Mouse (Mus musculus) embryonic facial prominence, embryonic 11.5 days (tissue): Measurements from ENCODE around the gene Gm49387. TPM values are rescaled to one million over a fixed set of nuclear protein-coding genes. Genes with fewer than 3 reads are reported as not detected.

ENCODE experiments used
- ATAC-seq: fragments of 200-750 bp; cut with Nextera tagmentation; replicated peaks from 2 replicates; pipeline ENCODE4 v1.8.0; 2017; ENCODE audit warnings: low read depth; ENCODE audit not compliant: insufficient number of reproducible peaks, low FRiP score, low TSS enrichment
- DNase-seq: peaks from one replicate; pipeline ENCODE4 v3.0.0-alpha.2; 2015; ENCODE audit warnings: low spot score
- H3K27ac ChIP-seq: fragments of 300-500 bp; sonication (generic); replicated peaks from 2 replicates; pipeline ENCODE4 v1.5.1; 2014; ENCODE audit warnings: mild to moderate bottlenecking, low read depth, low read length, control low read depth
- H3K27me3 ChIP-seq: fragments of 300-500 bp; sonication (generic); 2 replicates; pipeline ENCODE4 v1.6.1; 2014; ENCODE audit warnings: mild to moderate bottlenecking, low read length, moderate library complexity, mixed read lengths; ENCODE audit not compliant: control insufficient read depth, insufficient read depth
- H3K36me3 ChIP-seq: fragments of 300-500 bp; sonication (generic); replicated peaks from 2 replicates; pipeline ENCODE4 v1.6.1; 2014; ENCODE audit warnings: low read depth, mild to moderate bottlenecking, low read length, moderate library complexity, mixed read lengths; ENCODE audit not compliant: control insufficient read depth, insufficient read depth
- H3K4me1 ChIP-seq: fragments of 300-500 bp; sonication (generic); 2 replicates; pipeline ENCODE4 v1.6.1; 2014; ENCODE audit warnings: low read length, mixed read lengths; ENCODE audit not compliant: control insufficient read depth, insufficient read depth
- H3K4me2 ChIP-seq: fragments of 300-500 bp; sonication (generic); 2 replicates; pipeline ENCODE4 v1.6.1; 2014; ENCODE audit warnings: low read depth, mild to moderate bottlenecking, control low read depth, low read length, moderate library complexity
- H3K4me3 ChIP-seq: fragments of 300-500 bp; sonication (generic); 2 replicates; pipeline ENCODE4 v1.5.1; 2014; ENCODE audit warnings: low read depth, low read length, control low read depth
- H3K9ac ChIP-seq: fragments of 300-500 bp; sonication (generic); replicated peaks from 2 replicates; pipeline ENCODE4 v1.6.1; 2014; ENCODE audit warnings: mild to moderate bottlenecking, control low read depth, low read length
- H3K9me3 ChIP-seq: fragments of 300-500 bp; sonication (generic); replicated peaks from 2 replicates; pipeline ENCODE4 v1.6.1; 2016; ENCODE audit warnings: mild to moderate bottlenecking, low read length, inconsistent platforms, mixed read lengths; ENCODE audit not compliant: control insufficient read depth
- WGBS: fragments of 180-500 bp; shearing (Covaris S2); extraction: QIAGEN DNeasy Blood & Tissue Kit; methylation state at CpG from one replicate; pipeline ENCODE4 v1.1.7; 2014; 5-methylcytosine and 5-hydroxymethylcytosine counted together
- polyA plus RNA-seq: library from polyadenylated mRNA; unstranded; fragments of >200 nt; fragmentation: Nextera tagmentation; extraction: Ambion mirVana; gene quantifications from 2 replicates; pipeline ENCODE4 v1.2.1, GENCODE M21; 2014

The Gm49387 gene
- polyA plus RNA-seq, 1 experiment from 2014 or later, result 2.0 TPM

DNA sequence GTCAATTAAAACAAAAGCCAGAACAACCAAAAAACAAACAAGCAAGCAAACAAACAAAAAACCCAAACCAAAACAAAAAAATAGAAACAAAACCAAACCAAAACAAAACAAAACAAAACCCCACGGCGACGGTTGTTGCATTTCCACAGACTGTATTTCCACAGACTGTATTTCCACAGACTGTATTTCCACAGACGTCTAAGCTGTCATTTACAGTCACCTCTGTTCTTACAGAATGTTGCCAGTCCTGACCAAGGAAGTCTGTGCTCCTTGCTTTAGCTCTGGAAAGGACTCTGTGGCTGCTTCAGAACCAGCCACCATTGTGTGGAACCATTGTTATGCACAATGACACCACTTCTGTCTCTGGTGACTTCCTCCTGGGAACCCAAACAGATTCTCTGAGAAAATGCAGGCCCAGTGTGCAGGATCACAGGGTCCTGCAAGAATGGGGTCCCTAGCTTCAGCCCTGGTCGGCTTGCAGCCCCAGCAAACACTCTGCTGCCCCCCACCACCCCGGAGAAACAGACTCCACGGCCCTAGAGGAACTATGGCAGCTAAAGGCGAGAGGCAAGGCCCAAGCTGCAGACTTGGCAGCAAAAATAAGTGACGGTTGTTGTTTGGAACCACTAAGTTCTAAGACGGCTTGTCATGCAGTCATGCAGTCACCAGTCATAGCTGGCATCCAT, 31.1 kb upstream of the Gm49387 start:
- DNase-seq, result no peak
- H3K9me3 ChIP-seq, result no peaks in the 10 kb centered on the region
- H3K4me3 ChIP-seq, result no peak overlapping the region
- no peaks in the 10 kb centered on the region for H3K27me3 ChIP-seq
- H3K36me3 ChIP-seq, result no peaks in the 10 kb centered on the region
- H3K9ac ChIP-seq, result no peak overlapping the region
- 57% methylated on average over 10 of the region's 10 CpGs for WGBS
- ATAC-seq, result no peak
- no peak overlapping the region for H3K27ac ChIP-seq
- no peaks in the 10 kb centered on the region for H3K4me1 ChIP-seq
- H3K4me2 ChIP-seq, result no peak overlapping the region

DNA sequence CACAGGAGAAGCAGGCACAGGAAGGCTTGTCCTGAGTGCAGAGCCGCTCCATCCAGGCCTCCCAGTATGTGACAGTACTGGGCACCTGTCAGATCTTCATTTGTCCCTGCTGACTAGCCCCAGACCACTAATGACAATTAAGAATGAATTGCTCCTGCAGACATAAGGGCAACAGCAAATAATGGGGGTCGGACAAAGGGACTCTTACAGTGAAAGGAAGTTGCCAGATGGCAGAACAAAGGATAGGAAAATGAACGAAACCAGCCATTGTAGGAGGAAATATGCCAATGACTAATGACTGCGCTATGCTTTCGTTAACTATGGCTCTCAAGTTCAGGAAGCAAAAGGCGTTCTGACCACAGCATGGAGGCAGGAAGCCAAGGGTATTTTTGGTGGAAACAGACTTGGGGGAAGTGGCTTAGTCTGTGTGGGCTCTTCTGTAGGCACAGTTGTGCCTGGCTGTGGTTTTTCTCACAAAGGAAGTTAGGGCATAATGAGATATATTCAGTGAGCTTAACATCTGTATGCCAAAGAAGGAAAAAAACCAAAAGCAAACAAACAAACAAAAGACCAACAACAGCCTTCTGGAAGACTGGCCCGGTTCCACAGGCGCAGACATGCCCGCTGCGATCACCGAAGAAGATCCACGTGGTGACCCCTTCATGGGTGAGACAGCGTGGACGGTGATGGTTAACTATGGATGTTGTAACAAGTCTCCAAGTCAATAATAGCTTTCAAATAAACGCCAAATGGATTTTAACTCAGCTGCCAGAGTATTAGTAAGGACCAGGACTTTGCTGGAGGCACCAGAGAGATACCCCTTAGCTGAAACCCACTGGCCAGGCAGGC, 29.2 kb upstream of the Gm49387 start:
- H3K36me3 ChIP-seq, result no peaks in the 10 kb centered on the region
- no peak overlapping the region for H3K4me3 ChIP-seq
- no peak overlapping the region for H3K27ac ChIP-seq
- H3K9me3 ChIP-seq, result no peaks in the 10 kb centered on the region
- no peaks in the 10 kb centered on the region for H3K4me1 ChIP-seq
- ATAC-seq, result peak; percentile 45; the same call in 1 of the 2 replicates
- no peaks in the 10 kb centered on the region for H3K27me3 ChIP-seq
- WGBS, result 79% methylated on average over 15 of the region's 15 CpGs
- no peak overlapping the region for H3K4me2 ChIP-seq
- no peak overlapping the region for H3K9ac ChIP-seq
- no peak for DNase-seq

DNA sequence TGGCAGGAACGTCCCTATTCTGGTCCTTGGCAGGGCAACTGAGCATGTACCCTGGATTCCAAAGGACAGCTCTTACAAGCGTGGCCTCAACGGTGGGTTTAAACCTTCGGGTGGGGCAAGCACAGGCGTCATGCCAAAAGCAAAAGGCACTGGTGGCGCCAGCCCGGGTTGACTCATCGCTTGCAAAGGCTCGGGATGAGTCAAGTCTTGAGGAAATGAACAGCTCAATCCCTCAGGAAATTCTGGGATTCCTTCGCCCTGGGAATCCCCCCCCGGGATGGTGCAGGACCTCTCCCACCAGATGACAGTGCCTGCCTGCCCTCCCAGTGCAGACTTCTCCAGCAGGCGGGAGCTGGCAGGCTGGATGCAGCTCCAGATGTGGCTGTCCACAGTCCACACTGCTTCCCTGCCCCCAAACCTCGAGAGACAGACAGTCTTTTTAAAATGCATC, 28.5 kb upstream of the Gm49387 start:
- H3K27ac ChIP-seq, result no peak overlapping the region
- no peaks in the 10 kb centered on the region for H3K27me3 ChIP-seq
- 67% methylated on average over 13 of the region's 13 CpGs for WGBS
- H3K9me3 ChIP-seq, result no peaks in the 10 kb centered on the region
- DNase-seq (no peak), ATAC-seq (peak; percentile 40)
- no peak overlapping the region for H3K4me2 ChIP-seq
- no peak overlapping the region for H3K4me3 ChIP-seq
- no peaks in the 10 kb centered on the region for H3K36me3 ChIP-seq
- H3K9ac ChIP-seq, result no peak overlapping the region
- no peaks in the 10 kb centered on the region for H3K4me1 ChIP-seq

DNA sequence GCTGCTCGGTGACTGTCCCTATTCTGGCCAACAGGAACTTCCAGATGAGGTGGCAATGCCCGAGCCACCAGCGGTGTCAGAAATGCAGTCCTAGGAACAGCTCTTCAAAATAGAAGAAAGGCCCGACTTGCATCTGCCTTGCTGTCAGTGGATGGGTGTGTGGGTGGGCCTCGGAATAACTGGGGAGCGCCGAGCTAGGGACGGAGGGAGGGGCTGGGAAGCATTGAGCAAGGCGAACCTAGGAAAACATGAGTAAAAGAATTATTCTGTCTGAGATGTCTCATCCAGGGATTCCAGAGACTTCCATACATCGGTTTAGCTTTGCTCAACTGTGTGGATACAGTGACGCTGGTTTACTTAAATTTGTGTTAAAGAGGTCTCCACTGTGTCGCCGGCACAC, 27.6 kb upstream of the Gm49387 start:
- Histone ChIP-seq H3K4me2 (no peak overlapping the region), H3K9me3 (no peaks in the 10 kb centered on the region), H3K27me3 (no peaks in the 10 kb centered on the region), H3K4me1 (0 out of 2 replicates have a peak, but pooled peaks cover 2% of the 10 kb centered on the region), H3K4me3 (no peak overlapping the region), H3K9ac (no peak overlapping the region), H3K36me3 (no peaks in the 10 kb centered on the region), H3K27ac (no peak overlapping the region)
- DNase-seq (no peak), ATAC-seq (no peak)
- 90% methylated on average over 13 of the region's 13 CpGs for WGBS

DNA sequence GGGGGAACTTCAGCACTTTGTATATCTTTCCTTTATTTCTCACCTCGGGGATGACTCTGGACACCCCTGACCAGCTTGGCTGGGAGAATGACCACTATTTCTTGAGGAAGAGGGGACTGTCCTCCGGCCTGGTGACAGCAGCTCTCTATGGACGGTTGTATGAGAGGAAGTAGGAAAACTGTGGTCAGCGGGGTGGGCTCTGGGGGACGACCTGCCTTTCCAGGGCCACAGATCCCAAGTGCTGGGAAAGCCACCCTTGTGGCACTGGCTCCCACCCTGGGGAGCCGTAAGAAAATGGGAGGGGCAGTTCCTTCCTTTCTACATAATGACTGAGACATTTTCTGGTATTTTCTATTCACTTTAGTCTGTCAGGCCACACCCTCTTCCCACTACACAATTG, 27.1 kb upstream of the Gm49387 start:
- 89% methylated on average over 6 of the region's 6 CpGs for WGBS
- no peak overlapping the region for H3K27ac ChIP-seq
- no peak for ATAC-seq

DNA sequence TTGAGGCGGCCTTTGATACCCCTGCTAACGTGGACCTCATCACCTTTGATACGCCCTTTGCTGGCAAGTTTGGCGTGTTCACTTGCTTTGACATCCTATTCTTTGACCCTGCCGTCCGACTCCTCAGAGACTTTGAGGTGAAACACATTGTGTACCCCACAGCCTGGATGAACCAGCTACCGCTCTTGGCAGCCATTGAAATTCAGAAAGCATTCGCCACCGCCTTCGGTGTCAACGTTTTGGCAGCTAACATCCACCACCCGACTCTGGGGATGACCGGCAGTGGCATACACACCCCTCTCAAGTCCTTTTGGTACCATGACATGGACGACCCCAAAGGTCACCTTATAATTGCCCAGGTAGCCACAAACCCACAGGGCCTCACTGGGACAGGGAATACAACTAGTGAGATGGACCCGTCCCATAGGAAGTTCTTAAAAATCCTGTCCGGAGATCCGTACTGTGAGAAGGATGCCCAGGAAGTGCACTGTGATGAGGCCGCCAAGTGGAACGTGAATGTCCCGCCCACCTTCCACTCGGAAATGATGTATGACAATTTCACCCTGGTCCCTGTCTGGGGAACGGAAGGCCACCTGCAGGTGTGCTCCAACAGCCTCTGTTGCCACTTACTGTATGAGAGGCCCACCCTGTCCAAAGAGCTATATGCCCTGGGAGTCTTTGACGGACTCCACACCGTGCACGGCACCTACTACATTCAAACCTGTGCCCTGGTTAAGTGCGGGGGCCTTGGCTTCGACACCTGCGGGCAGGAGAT, 26.4 kb upstream of the Gm49387 start:
- H3K27ac ChIP-seq, result no peak overlapping the region
- H3K4me1 ChIP-seq, result peaks cover 14% of the 10 kb centered on the region; the same call in 1 of the 2 replicates
- H3K4me2 ChIP-seq, result no peak overlapping the region
- no peaks in the 10 kb centered on the region for H3K9me3 ChIP-seq
- no peaks in the 10 kb centered on the region for H3K36me3 ChIP-seq
- H3K9ac ChIP-seq, result no peak overlapping the region
- no peak overlapping the region for H3K4me3 ChIP-seq
- no peaks in the 10 kb centered on the region for H3K27me3 ChIP-seq
- WGBS, result 94% methylated on average over 28 of the region's 28 CpGs
- DNase-seq (no peak), ATAC-seq (no peak)

More for the DNA sequence above, 27.1 kb upstream of the Gm49387 start:
- no peak overlapping the region for H3K9ac ChIP-seq
- no peak overlapping the region for H3K4me2 ChIP-seq
- peaks cover 8% of the 10 kb centered on the region; the same call in 1 of the 2 replicates for H3K4me1 ChIP-seq
- H3K4me3 ChIP-seq, result no peak overlapping the region
- H3K36me3 ChIP-seq, result no peaks in the 10 kb centered on the region
- no peaks in the 10 kb centered on the region for H3K9me3 ChIP-seq
- no peak for DNase-seq
- H3K27me3 ChIP-seq, result no peaks in the 10 kb centered on the region

DNA sequence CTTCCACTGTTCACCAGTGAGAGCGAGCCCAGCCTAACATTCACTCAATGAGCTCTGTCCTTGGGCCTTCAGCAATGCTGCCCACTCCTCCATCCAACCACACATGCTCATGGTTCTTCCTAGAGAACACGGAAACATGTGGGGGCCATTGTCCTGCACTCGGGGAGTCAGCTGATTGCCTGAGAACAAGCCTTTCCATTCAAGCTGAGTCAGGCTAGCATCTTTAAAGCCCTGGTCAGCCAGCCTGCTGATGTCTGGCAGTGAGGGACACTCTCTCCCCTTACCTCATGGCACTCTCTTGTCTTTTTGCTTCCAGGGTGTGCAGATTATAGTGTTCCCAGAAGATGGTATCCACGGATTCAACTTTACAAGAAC, 24.9 kb upstream of the Gm49387 start:
- no peak overlapping the region for H3K4me2 ChIP-seq
- H3K4me1 ChIP-seq, result peaks cover 14% of the 10 kb centered on the region; the same call in 1 of the 2 replicates
- H3K27me3 ChIP-seq, result no peaks in the 10 kb centered on the region
- ATAC-seq, result no peak
- H3K27ac ChIP-seq, result no peak overlapping the region
- no peak overlapping the region for H3K4me3 ChIP-seq
- H3K9ac ChIP-seq, result no peak overlapping the region
- 78% methylated on average over 4 of the region's 4 CpGs for WGBS
- no peaks in the 10 kb centered on the region for H3K36me3 ChIP-seq
- DNase-seq, result no peak
- H3K9me3 ChIP-seq, result no peaks in the 10 kb centered on the region
